Mouse (Mus musculus) embryonic facial prominence, embryonic 15.5 days (tissue): ENCODE data around the gene Pkib. TPM values are rescaled to one million over a fixed set of nuclear protein-coding genes. Genes with fewer than 3 reads are reported as not detected.

ENCODE experiments used
- ATAC-seq: fragments of 200-750 bp; cut with Nextera tagmentation; 2 replicates; pipeline ENCODE4 v1.8.0; 2017; ENCODE audit warnings: low read depth, moderate TSS enrichment; ENCODE audit not compliant: insufficient number of reproducible peaks, low FRiP score, low TSS enrichment
- H3K27ac ChIP-seq: fragments of 300-500 bp; sonication (generic); replicated peaks from 2 replicates; pipeline ENCODE4 v1.5.1; 2015; ENCODE audit warnings: mild to moderate bottlenecking, inconsistent platforms
- H3K27me3 ChIP-seq: fragments of 300-500 bp; sonication (generic); 2 replicates; pipeline ENCODE4 v1.6.1; 2015; ENCODE audit warnings: inconsistent platforms
- H3K36me3 ChIP-seq: fragments of 300-500 bp; sonication (generic); 2 replicates; pipeline ENCODE4 v1.6.1; 2015; ENCODE audit warnings: mild to moderate bottlenecking, inconsistent platforms
- H3K4me1 ChIP-seq: fragments of 300-500 bp; sonication (generic); 2 replicates; pipeline ENCODE4 v1.6.1; 2015; ENCODE audit warnings: inconsistent platforms
- H3K4me2 ChIP-seq: fragments of 300-500 bp; sonication (generic); replicated peaks from 2 replicates; pipeline ENCODE4 v1.6.1; 2015; ENCODE audit warnings: mild to moderate bottlenecking, inconsistent platforms
- H3K4me3 ChIP-seq: fragments of 300-500 bp; sonication (generic); replicated peaks from 2 replicates; pipeline ENCODE4 v1.5.1; 2015; ENCODE audit warnings: mild to moderate bottlenecking, inconsistent platforms
- H3K9ac ChIP-seq: fragments of 300-500 bp; sonication (generic); 2 replicates; pipeline ENCODE4 v1.6.1; 2015; ENCODE audit warnings: inconsistent platforms
- H3K9me3 ChIP-seq: fragments of 300-500 bp; sonication (generic); replicated peaks from 2 replicates; pipeline ENCODE4 v1.6.1; 2016; ENCODE audit warnings: inconsistent platforms
- WGBS: fragments of 180-500 bp; shearing (Covaris S2); methylation state at CpG from one replicate; pipeline ENCODE4 v1.1.7; 2015; 5-methylcytosine and 5-hydroxymethylcytosine counted together
- polyA plus RNA-seq: library from polyadenylated mRNA; unstranded; fragments of >200 nt; fragmentation: Nextera tagmentation; extraction: Ambion mirVana; gene quantifications from 2 replicates; pipeline ENCODE4 v1.2.1, GENCODE M21; 2015

Pkib gene
- polyA plus RNA-seq, 1 experiment from 2014 or later, result 3.0 TPM

DNA sequence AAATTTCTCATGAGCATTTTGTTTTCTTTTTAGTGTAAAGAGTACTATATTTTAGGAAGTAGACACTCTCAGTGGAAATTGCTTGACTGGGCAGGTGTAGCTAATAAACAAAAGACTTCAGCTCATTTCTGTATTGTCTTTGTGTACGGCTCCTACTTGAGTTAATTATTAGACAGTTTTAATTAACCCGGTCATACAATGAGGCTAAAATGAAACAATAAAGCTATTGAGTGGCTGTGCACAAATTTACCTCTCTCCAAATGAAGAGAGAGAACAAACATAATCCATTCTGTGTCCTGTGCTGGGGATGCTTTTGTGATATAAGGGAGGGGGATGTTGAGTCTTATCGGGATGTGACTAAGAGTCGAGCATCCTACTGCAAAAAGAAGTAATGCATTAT is 109.0 kb downstream of the Pkib start:
- H3K27ac ChIP-seq, result no peak overlapping the region
- H3K9ac ChIP-seq, result no peak overlapping the region
- H3K4me2 ChIP-seq, result no peak overlapping the region
- no peaks in the 10 kb centered on the region for H3K4me1 ChIP-seq
- H3K9me3 ChIP-seq, result no peaks in the 10 kb centered on the region
- no peaks in the 10 kb centered on the region for H3K36me3 ChIP-seq
- no peak for ATAC-seq
- 77% methylated on average over 4 of the region's 4 CpGs for WGBS
- H3K27me3 ChIP-seq, result no peaks in the 10 kb centered on the region
- no peak overlapping the region for H3K4me3 ChIP-seq

DNA sequence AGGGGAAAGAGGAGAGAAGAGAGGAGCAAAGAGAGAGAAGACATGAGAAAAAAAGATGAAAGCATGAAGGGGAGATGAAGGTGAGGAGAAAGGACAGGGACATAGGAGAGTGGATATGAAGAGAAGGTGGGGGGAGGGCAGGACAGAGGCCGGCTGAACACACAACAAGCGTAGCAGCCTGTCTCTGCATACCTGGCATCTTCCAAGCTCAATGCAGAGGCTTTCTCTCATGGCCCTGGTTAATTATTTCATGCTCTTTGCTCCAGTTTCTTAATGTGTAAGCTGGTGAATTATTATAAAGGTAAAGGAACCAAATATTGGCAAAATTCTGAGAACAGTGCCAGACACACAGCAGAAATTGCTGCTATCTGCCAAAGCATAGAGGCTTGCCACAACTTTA is 109.6 kb downstream of the Pkib start:
- Histone ChIP-seq H3K4me1 (no peaks in the 10 kb centered on the region), H3K9ac (no peak overlapping the region), H3K4me2 (no peak overlapping the region), H3K27ac (no peak overlapping the region), H3K36me3 (no peaks in the 10 kb centered on the region), H3K4me3 (no peak overlapping the region), H3K27me3 (no peaks in the 10 kb centered on the region), H3K9me3 (no peaks in the 10 kb centered on the region)
- no peak for ATAC-seq
- 50% methylated on average over 2 of the region's 2 CpGs for WGBS

DNA sequence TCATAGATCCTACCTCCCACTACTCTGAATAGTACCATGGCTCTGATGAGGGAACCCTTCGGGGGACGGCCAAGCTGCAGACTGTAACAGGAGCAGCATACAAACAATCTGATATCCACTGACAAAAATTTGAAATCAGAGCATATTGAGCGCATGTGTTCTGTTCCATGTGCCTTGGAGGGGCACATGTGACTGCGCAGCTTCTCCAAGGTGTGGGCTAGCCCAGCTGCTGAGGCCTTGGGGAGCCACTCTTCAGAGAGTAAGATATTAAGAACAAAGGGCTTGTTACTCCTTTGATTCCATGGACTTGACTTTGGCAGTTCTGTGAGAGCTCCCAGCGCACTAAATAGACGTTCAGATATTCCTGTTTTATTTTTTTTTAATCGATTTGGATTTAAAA is 111.3 kb downstream of the Pkib start:
- Histone ChIP-seq H3K27ac (no peak overlapping the region), H3K9me3 (no peaks in the 10 kb centered on the region), H3K27me3 (no peaks in the 10 kb centered on the region), H3K36me3 (no peaks in the 10 kb centered on the region), H3K4me2 (no peak overlapping the region), H3K4me3 (no peak overlapping the region), H3K9ac (no peak overlapping the region), H3K4me1 (no peaks in the 10 kb centered on the region)
- 66% methylated on average over 7 of the region's 7 CpGs for WGBS
- ATAC-seq, result no peak

DNA sequence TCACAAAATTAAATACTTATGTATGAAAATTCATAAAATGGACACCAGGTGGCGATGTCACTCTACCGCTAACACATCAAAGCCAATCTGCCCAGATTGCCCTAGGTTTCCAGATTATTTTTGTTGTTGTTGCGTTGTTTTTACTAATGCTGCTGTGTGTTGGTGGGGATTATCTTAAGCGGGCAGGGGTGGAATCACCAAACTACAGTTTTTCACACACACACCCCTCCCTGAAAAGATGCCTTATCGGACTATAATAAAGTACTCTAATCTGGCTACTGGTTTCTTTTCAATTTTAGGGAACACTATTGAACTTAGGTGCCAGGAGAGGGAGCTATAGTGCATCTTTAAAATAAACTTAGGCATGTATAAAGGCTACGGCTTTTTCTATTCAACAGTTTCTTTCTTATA is 111.8 kb downstream of the Pkib start:
- Histone ChIP-seq H3K9me3 (no peaks in the 10 kb centered on the region), H3K9ac (no peak overlapping the region), H3K4me2 (peak overlapping the region; percentile 45), H3K36me3 (no peaks in the 10 kb centered on the region), H3K27me3 (no peaks in the 10 kb centered on the region), H3K4me1 (no peaks in the 10 kb centered on the region), H3K27ac (no peak overlapping the region), H3K4me3 (peak overlapping the region; percentile 36)
- 5% methylated on average over 6 of the region's 6 CpGs for WGBS
- no peak for ATAC-seq

DNA sequence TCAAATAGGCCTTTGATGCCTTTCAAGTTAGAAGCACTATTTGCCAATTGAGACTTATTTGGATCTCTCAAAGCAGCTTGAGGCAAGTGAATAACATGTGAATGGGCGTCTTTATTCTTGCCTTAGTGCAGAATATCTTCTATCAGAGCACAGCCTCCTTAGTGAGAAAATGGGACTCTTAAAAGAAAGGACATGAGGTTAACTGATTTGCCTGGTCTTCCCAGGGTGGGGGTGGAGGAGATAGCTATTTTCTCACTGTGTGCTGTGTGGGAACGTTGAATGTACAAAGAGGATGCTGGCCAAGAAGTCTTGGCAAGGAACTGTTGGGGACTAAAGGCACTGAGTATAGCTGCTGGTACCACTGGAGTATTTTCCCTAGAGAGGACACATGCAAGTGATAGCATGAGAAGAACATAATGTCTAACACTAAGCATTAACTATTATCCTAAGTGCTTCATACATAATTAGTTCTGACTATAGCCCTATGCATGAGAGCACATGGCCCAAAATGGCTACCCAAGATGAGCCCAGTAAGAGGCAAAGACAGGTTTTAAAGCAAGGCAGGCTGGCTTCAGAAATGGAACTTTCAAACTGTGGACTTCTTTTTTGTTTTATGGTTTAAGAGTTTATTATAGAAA is 112.5 kb downstream of the Pkib start:
- H3K27ac ChIP-seq, result no peak overlapping the region
- H3K27me3 ChIP-seq, result no peaks in the 10 kb centered on the region
- H3K36me3 ChIP-seq, result no peaks in the 10 kb centered on the region
- H3K4me3 ChIP-seq, result no peak overlapping the region
- H3K4me2 ChIP-seq, result no peak overlapping the region
- 51% methylated on average over 2 of the region's 2 CpGs for WGBS
- no peaks in the 10 kb centered on the region for H3K4me1 ChIP-seq
- H3K9me3 ChIP-seq, result no peaks in the 10 kb centered on the region
- H3K9ac ChIP-seq, result no peak overlapping the region
- no peak for ATAC-seq

- Histone ChIP-seq H3K4me3 (no peak overlapping the region), H3K9me3 (no peaks in the 10 kb centered on the region)
- no peak for ATAC-seq
These were observed 113.7 kb downstream of the Pkib start for GRCm38 (mm10) chr10:57745452-57745851.

DNA sequence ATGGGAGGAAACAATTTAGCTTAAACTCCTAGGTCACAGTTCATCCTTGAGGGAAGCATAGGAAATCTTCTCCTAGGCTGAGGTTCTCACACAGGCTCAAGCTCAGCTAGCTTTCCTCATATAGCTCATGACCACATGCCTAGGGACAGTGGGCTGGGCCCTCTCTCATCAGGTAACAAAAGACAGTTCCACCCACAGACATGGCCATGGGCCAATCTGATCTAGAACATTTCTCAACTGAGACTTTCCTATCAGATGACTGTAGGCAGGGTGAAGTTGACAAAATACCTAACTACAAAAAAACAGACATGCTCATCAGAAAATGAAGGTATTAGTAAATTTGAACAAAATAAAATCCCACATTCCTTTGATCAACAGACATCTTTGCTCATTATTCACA is 115.3 kb downstream of the Pkib start:
- no peaks in the 10 kb centered on the region for H3K27me3 ChIP-seq
- no peaks in the 10 kb centered on the region for H3K4me1 ChIP-seq
- H3K4me3 ChIP-seq, result no peak overlapping the region
- H3K27ac ChIP-seq, result no peak overlapping the region
- H3K9me3 ChIP-seq, result no peaks in the 10 kb centered on the region
- no peak for ATAC-seq
- no peak overlapping the region for H3K9ac ChIP-seq
- no peaks in the 10 kb centered on the region for H3K36me3 ChIP-seq
- no peak overlapping the region for H3K4me2 ChIP-seq

More at GRCm38 (mm10) chr10:57745452-57745851, 113.7 kb downstream of the Pkib start:
- H3K4me1 ChIP-seq, result no peaks in the 10 kb centered on the region
- H3K27ac ChIP-seq, result no peak overlapping the region
- no peaks in the 10 kb centered on the region for H3K27me3 ChIP-seq
- no peak overlapping the region for H3K4me2 ChIP-seq
- H3K9ac ChIP-seq, result no peak overlapping the region
- no peaks in the 10 kb centered on the region for H3K36me3 ChIP-seq

DNA sequence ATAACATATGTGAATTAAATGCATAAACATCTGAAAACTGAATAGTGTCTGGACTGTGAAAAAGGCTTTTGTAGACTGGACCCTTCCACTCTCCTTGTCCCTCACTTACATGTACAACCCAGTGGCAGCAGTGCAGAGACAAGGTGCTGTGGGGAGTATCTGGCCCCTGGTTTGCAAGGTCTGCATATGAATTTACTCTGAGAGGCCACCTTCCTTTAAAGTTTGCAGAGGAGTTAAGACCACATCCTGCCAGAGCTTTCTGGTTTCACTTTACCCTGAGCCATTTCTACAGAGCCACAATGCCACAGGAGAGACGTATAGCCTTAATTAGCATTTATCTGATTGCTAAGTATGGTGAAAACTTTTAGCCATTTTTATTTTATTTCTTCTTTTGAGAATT is 121.6 kb downstream of the Pkib start:
- no peaks in the 10 kb centered on the region for H3K36me3 ChIP-seq
- no peaks in the 10 kb centered on the region for H3K4me1 ChIP-seq
- no peak overlapping the region for H3K4me3 ChIP-seq
- no peak overlapping the region for H3K27ac ChIP-seq
- H3K27me3 ChIP-seq, result no peaks in the 10 kb centered on the region
- WGBS, result 66% methylated on average over 1 of the region's 1 CpGs
- no peaks in the 10 kb centered on the region for H3K9me3 ChIP-seq
- no peak overlapping the region for H3K4me2 ChIP-seq
- ATAC-seq, result no peak
- no peak overlapping the region for H3K9ac ChIP-seq

GRCm38 (mm10) chr10:57755201-57755736 is 123.5 kb downstream of the Pkib start:
- Histone ChIP-seq H3K36me3 (no peaks in the 10 kb centered on the region), H3K4me1 (no peaks in the 10 kb centered on the region), H3K9ac (no peak overlapping the region), H3K27me3 (no peaks in the 10 kb centered on the region), H3K4me2 (no peak overlapping the region), H3K9me3 (no peaks in the 10 kb centered on the region), H3K4me3 (no peak overlapping the region), H3K27ac (no peak overlapping the region)
- ATAC-seq, result no peak
- WGBS, result 83% methylated on average over 2 of the region's 2 CpGs

DNA sequence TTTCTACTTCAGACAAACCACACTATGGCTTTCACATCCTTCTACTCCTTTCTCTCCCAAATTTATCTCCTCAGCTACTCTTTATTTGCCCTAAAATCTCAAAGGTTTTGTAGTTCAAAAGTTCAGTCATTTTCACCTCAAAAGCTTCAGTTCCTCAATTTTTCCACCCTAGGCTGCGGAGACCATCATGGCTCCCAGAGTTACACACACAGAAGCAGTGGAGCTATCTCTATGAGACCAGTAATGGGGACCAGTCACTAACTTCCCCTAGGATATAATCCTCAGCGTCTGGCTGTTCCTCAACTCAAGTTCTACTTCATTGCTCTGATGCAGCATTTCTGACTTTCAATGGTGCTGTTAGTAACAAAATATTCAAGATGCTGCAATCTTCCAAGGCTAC is 127.2 kb downstream of the Pkib start:
- Histone ChIP-seq H3K27me3 (no peaks in the 10 kb centered on the region), H3K9me3 (no peaks in the 10 kb centered on the region), H3K9ac (no peak overlapping the region), H3K4me3 (no peak overlapping the region), H3K27ac (no peak overlapping the region), H3K4me1 (no peaks in the 10 kb centered on the region), H3K36me3 (no peaks in the 10 kb centered on the region), H3K4me2 (no peak overlapping the region)
- no peak for ATAC-seq
- WGBS, result 86% methylated on average over 2 of the region's 2 CpGs

- Histone ChIP-seq H3K4me3 (no peak overlapping the region), H3K4me2 (no peak overlapping the region), H3K27ac (no peak overlapping the region), H3K9ac (no peak overlapping the region), H3K27me3 (no peaks in the 10 kb centered on the region), H3K36me3 (no peaks in the 10 kb centered on the region), H3K4me1 (no peaks in the 10 kb centered on the region), H3K9me3 (no peaks in the 10 kb centered on the region)
- ATAC-seq, result no peak
- 65% methylated on average over 3 of the region's 3 CpGs for WGBS
These were observed 128.9 kb downstream of the Pkib start for GRCm38 (mm10) chr10:57760694-57761093.

GRCm38 (mm10) chr10:57763044-57763443 is 131.3 kb downstream of the Pkib start:
- Histone ChIP-seq H3K36me3 (no peaks in the 10 kb centered on the region), H3K4me1 (no peaks in the 10 kb centered on the region), H3K27ac (no peak overlapping the region), H3K4me2 (no peak overlapping the region), H3K9ac (no peak overlapping the region), H3K27me3 (no peaks in the 10 kb centered on the region), H3K4me3 (no peak overlapping the region), H3K9me3 (no peaks in the 10 kb centered on the region)
- no peak for ATAC-seq
- 33% methylated on average over 1 of the region's 1 CpGs for whole genome bisulfite sequencing
